20 mouse cellular contexts compared by ENCODE assay signal in the genomic region with DNA sequence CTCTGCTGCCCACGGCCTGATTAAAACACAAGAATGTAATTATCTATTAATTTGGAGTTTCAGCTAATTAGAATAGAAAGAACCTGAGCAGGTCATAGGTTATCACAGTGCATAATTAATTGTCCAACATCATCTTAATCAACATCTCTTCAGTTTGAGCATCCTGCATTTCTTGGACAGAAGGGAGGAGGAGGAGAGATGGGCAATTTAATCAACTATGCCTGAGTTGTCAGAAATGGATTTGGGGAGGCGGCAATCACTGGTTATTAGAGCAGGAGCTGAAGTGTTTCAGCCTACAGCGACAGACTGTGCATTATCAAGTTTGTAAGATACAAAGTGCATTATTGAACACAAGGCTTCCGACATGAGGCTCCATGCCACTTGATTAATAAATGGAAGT.
"Had no signal": no experiment of that assay in that cellular context is flagged by ENCODE, and none has a peak within 500 bp of the region (broad histone marks: within the 10 kb centered on the region; RNA-seq: fewer than 3 reads in every experiment).

No protein-coding gene starts in this region.

- H3K4me3 ChIP-seq: left cerebral cortex, adult 2 months; liver, embryonic 13.5 days; myocyte; neural tube, embryonic 13.5 days had no signal

- H3K36me3 ChIP-seq: liver, embryonic 13.5 days; neural tube, embryonic 13.5 days had no signal

- DNase-seq: kidney, adult 9 months; kidney, postnatal 14 days; kidney, postnatal 4 days; layer of hippocampus, postnatal 36 days; liver, embryonic 13.5 days; lung, adult 2 months; lung, postnatal 14 days; lung, postnatal 4 days; midbrain, embryonic 14.5 days; right cerebral cortex, adult 18-20 months; right cerebral cortex, postnatal 14 days; right cerebral cortex, postnatal 4 days; thymus, adult 2 months; thymus, postnatal 14 days; thymus, postnatal 4 days had no signal

- H3K9ac ChIP-seq: liver, embryonic 13.5 days; neural tube, embryonic 13.5 days had no signal

- H3K4me2 ChIP-seq: liver, embryonic 13.5 days; midbrain, embryonic 11.5 days; neural tube, embryonic 13.5 days had no signal

- H3K4me1 ChIP-seq: liver, embryonic 13.5 days; neural tube, embryonic 13.5 days had no signal

- H3K9me3 ChIP-seq: liver, embryonic 13.5 days; neural tube, embryonic 13.5 days had no signal

- H3K27ac ChIP-seq: left cerebral cortex, adult 2 months; liver, embryonic 13.5 days; neural tube, embryonic 13.5 days; stomach, postnatal 0 days had no signal

- H3K27me3 ChIP-seq: liver, embryonic 13.5 days; neural tube, embryonic 13.5 days had no signal
